Mouse (Mus musculus) limb, embryonic 11.5 days (tissue): ENCODE results near the gene Pdik1l. TPM values are rescaled to one million over a fixed set of nuclear protein-coding genes. Genes with fewer than 3 reads are reported as not detected.

Experiments
- polyA plus RNA-seq: library from polyadenylated mRNA; unstranded; fragments of >200 nt; fragmentation: Nextera tagmentation; extraction: Ambion mirVana; gene quantifications from 2 replicates; pipeline ENCODE4 v1.2.1, GENCODE M21; 2014

Gene Pdik1l
- polyA plus RNA-seq, 1 experiment from 2014 or later = 21.0 TPM

Other genes starting within 250 kb of the Pdik1l start
- not detected in 2 replicates for gene Zfp683, start 234.1 kb downstream of the Pdik1l start, polyA plus RNA-seq
- gene Crybg2, start 227.1 kb downstream of the Pdik1l start, polyA plus RNA-seq = 3.7 and 4.4 TPM in 2 replicates
- 5.1 and 6.2 TPM in 2 replicates for gene Cd52, start 192.8 kb downstream of the Pdik1l start, polyA plus RNA-seq
- gene Ubxn11, start 185.3 kb downstream of the Pdik1l start, polyA plus RNA-seq = 5.7 and 6.0 TPM in 2 replicates
- gene Sh3bgrl3, start 159.1 kb downstream of the Pdik1l start, polyA plus RNA-seq = 314 and 345 TPM in 2 replicates
- gene Cep85, start 100.8 kb downstream of the Pdik1l start, polyA plus RNA-seq = 26.6 and 33.8 TPM in 2 replicates
- not detected in 2 replicates for gene Gm7534, start 84.9 kb downstream of the Pdik1l start, polyA plus RNA-seq
- gene Catsper4, start 60.5 kb downstream of the Pdik1l start, polyA plus RNA-seq = not detected in 2 replicates
- gene Cnksr1, start 49.5 kb downstream of the Pdik1l start, polyA plus RNA-seq = 0.81 and 1.5 TPM in 2 replicates
- 0.35 and 0.43 TPM in 2 replicates for gene E130218I03Rik, start 44.2 kb downstream of the Pdik1l start, polyA plus RNA-seq
- gene Zfp593, start 42.3 kb downstream of the Pdik1l start, polyA plus RNA-seq = 16.2 and 17.1 TPM in 2 replicates
- not detected in 2 replicates for gene Gm30191, start 41.0 kb downstream of the Pdik1l start, polyA plus RNA-seq
- 5.5 and 7.1 TPM in 2 replicates for gene Grrp1, start 33.8 kb downstream of the Pdik1l start, polyA plus RNA-seq
- gene Trim63, start 27.2 kb upstream of the Pdik1l start, polyA plus RNA-seq = 0.51 and 0.55 TPM in 2 replicates
- gene Slc30a2, start 55.3 kb upstream of the Pdik1l start, polyA plus RNA-seq = not detected in 2 replicates
- gene Extl1, start 96.0 kb upstream of the Pdik1l start, polyA plus RNA-seq = 1.0 and 1.4 TPM in 2 replicates
- 9.5 and 10.8 TPM in 2 replicates for gene Pafah2, start 108.4 kb upstream of the Pdik1l start, polyA plus RNA-seq
- gene Stmn1, start 180.4 kb upstream of the Pdik1l start, polyA plus RNA-seq = 2,250 and 2,263 TPM in 2 replicates
- gene Paqr7, start 208.8 kb upstream of the Pdik1l start, polyA plus RNA-seq = 0.65 and 0.88 TPM in 2 replicates
- 8.9 and 10.0 TPM in 2 replicates for gene Aunip, start 223.1 kb upstream of the Pdik1l start, polyA plus RNA-seq
- 120 and 121 TPM in 2 replicates for gene Mtfr1l, start 247.5 kb upstream of the Pdik1l start, polyA plus RNA-seq